Mouse (Mus musculus): ENCODE results near the gene Bcat1. TPM values are rescaled to one million over a fixed set of nuclear protein-coding genes. Genes with fewer than 3 reads are reported as not detected.

Bcat1 gene
- polyA plus RNA-seq, 1 experiment from 2014 or later, result 0.46 TPM

DNA sequence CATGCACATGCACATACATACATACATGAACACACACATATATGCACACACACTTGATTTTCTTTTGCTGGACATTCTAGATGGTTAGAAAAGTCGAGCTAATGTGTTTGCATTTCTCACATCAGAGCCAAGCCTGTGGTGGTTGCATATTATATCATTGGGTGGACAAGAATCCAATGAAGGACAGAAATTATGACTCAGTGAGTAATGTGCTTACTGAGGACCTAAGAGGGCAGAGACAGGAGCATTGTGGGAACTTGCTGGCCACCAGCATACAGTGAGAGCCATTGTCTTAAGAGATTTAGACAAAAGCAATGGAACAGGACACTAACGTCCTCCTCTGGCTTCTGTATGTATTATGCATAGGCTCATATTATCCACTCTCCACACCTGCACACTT lies 38.6 kb upstream of the Bcat1 start:
- WGBS (ENCODE audit: insufficient replicate concordance), result 78% methylated on average over 2 of the region's 2 CpGs
- no peak overlapping the region for H3K27ac ChIP-seq (ENCODE audit: low read depth)
- peaks cover 9% of the 10 kb centered on the region for H3K4me1 ChIP-seq (ENCODE audit: insufficient read depth)
- no peak overlapping the region for H3K4me3 ChIP-seq (ENCODE audit: low read depth, low read length)
- H3K9ac ChIP-seq (replicated peaks), result no peak overlapping the region
- no peaks in the 10 kb centered on the region for H3K36me3 ChIP-seq (replicated peaks; ENCODE audit: insufficient read depth, low read length)
- ATAC-seq (no peak), DNase-seq (no peak)
- TF ChIP-seq CTCF (IDR thresholded peaks at IDR 0.05; ENCODE audit: low read depth) (no peak), EP300 (IDR thresholded peaks at IDR 0.05; ENCODE audit: low read depth) (no peak)
- peaks cover 3% of the 10 kb centered on the region; the same call in 1 of the 2 replicates for H3K9me3 ChIP-seq (ENCODE audit: low read length)
- H3K27me3 ChIP-seq (ENCODE audit: insufficient read depth, low read length), result no peaks in the 10 kb centered on the region
- H3K4me2 ChIP-seq (ENCODE audit: low read depth, low read length), result no peak overlapping the region

DNA sequence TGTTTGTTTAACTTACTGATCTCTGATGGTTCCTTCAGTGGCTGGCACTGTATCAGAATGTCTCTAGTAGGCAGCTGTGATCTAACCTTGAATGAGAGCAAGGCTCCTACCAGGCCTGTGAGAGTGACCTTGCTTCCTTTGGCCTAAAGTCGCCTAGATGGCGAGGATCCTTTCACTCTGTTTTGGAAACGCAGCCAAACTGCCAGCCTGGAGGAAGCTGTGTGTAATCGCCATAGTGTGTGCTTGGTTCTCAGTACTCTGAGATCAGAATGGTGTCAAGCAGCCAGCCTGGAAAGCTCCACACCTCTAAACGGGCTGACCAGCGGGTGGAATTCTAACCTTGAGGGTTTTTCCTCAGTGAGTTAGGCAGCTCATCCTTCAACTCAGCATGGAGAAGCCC lies 36.9 kb upstream of the Bcat1 start:
- 62% methylated on average over 6 of the region's 6 CpGs for WGBS (ENCODE audit: insufficient replicate concordance)
- Histone ChIP-seq H3K27me3 (ENCODE audit: insufficient read depth, low read length) (no peaks in the 10 kb centered on the region), H3K36me3 (replicated peaks; ENCODE audit: insufficient read depth, low read length) (no peaks in the 10 kb centered on the region), H3K4me2 (ENCODE audit: low read depth, low read length) (no peak overlapping the region), H3K9me3 (ENCODE audit: low read length) (peaks cover 3% of the 10 kb centered on the region; the same call in 1 of the 2 replicates), H3K4me3 (ENCODE audit: low read depth, low read length) (no peak overlapping the region), H3K27ac (ENCODE audit: low read depth) (no peak overlapping the region), H3K4me1 (ENCODE audit: insufficient read depth) (peaks cover 9% of the 10 kb centered on the region), H3K9ac (replicated peaks) (no peak overlapping the region)
- DNase-seq (no peak), ATAC-seq (no peak)
- TF ChIP-seq CTCF (IDR thresholded peaks at IDR 0.05; ENCODE audit: low read depth) (no peak), EP300 (IDR thresholded peaks at IDR 0.05; ENCODE audit: low read depth) (no peak)

DNA sequence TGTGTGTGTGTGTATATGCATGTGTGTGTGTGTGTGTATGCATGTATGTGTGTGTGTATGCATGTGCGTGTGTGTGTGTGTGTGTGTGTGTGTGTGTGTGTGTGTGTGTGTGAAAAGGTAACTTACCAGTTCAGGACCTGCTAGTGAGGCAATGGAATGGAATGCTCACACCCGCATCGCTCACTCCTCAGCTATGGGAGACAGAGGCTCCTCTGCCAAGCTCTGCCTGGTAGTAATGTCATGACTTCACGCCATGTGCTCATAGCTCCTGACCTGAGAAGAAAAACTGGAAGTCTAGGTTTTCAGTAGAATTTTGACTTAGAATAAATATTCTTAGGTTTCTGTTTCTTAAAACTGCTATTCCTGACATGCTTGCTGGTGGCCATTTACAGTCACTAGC lies 34.8 kb upstream of the Bcat1 start:
- no peak for ATAC-seq
- Histone ChIP-seq H3K27ac (ENCODE audit: low read depth) (no peak overlapping the region), H3K36me3 (replicated peaks; ENCODE audit: insufficient read depth, low read length) (no peaks in the 10 kb centered on the region), H3K4me2 (ENCODE audit: low read depth, low read length) (no peak overlapping the region), H3K9ac (replicated peaks) (no peak overlapping the region), H3K4me3 (ENCODE audit: low read depth, low read length) (no peak overlapping the region), H3K27me3 (ENCODE audit: insufficient read depth, low read length) (no peaks in the 10 kb centered on the region), H3K9me3 (ENCODE audit: low read length) (peaks cover 3% of the 10 kb centered on the region; the same call in 1 of the 2 replicates), H3K4me1 (ENCODE audit: insufficient read depth) (no peaks in the 10 kb centered on the region; the same call in 1 of the 2 replicates)
- TF ChIP-seq EP300 (IDR thresholded peaks at IDR 0.05; ENCODE audit: low read depth), result no peak
- TF ChIP-seq CTCF (IDR thresholded peaks at IDR 0.05; ENCODE audit: low read depth), result no peak
- no peak for DNase-seq
- WGBS (ENCODE audit: insufficient replicate concordance), result 86% methylated on average over 4 of the region's 4 CpGs

DNA sequence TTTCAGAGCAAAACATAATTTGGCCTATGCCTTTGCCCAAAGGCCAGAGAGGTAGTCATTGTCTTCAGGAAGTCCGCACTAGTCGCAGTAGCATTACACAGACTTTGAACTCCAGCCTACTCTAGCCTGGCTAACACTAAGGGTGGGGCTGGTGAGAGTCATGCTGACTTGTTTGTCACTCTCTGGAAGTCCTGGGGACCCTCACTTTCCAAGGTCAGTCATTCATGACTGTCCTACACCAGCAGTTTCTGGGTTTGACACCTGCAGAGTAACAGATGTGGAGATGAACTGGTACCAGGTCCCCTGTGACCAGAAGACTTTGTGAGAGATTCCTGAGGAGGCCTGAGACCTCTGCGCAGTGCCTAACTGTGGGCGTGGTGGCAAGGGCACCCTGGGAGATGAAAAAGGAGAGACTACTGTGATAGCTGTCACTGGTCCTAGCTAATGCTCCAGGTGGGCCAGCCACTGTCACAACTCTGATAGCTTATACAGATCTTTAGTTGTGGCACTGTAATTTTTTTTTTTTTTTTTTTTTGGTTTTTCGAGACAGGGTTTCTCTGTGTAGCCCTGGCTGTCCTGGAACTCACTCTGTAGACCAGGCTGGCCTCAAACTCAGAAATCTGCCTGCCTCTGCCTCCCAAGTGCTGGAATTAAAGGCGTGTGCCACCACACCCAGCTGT lies 30.3 kb upstream of the Bcat1 start:
- Histone ChIP-seq H3K9me3 (ENCODE audit: low read length) (peaks cover 3% of the 10 kb centered on the region; the same call in 1 of the 2 replicates), H3K4me1 (ENCODE audit: insufficient read depth) (no peaks in the 10 kb centered on the region), H3K4me2 (ENCODE audit: low read depth, low read length) (no peak overlapping the region), H3K27ac (ENCODE audit: low read depth) (peak overlapping the region; percentile 59), H3K36me3 (replicated peaks; ENCODE audit: insufficient read depth, low read length) (no peaks in the 10 kb centered on the region), H3K4me3 (ENCODE audit: low read depth, low read length) (no peak overlapping the region), H3K9ac (replicated peaks) (no peak overlapping the region), H3K27me3 (ENCODE audit: insufficient read depth, low read length) (no peaks in the 10 kb centered on the region)
- 68% methylated on average over 5 of the region's 6 CpGs for WGBS (ENCODE audit: insufficient replicate concordance)
- TF ChIP-seq EP300 (IDR thresholded peaks at IDR 0.05; ENCODE audit: low read depth), result peak; percentile 39; the same call in 1 of the 2 replicates
- TF ChIP-seq CTCF (IDR thresholded peaks at IDR 0.05; ENCODE audit: low read depth), result no peak
- DNase-seq (no peak), ATAC-seq (peak; percentile 82)

DNA sequence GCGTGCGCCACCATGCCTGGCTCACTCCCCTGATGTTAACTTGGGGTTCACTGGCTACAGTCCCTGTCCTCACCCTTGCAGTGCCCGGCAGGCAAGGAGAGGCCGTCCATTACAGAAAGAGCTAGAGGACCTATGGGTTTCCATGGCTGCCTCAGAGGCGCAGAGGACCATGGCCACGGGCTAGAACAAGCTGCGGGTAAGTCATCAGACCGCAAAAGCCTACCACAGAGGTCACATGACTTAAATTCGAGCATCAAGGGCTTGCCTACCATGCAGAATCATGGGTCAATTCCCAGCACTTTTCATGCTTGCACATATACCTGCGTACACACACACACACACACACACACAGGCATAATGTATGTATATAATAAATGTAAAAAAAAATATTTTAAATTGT lies 29.5 kb upstream of the Bcat1 start:
- Histone ChIP-seq H3K4me2 (ENCODE audit: low read depth, low read length) (no peak overlapping the region), H3K36me3 (replicated peaks; ENCODE audit: insufficient read depth, low read length) (no peaks in the 10 kb centered on the region), H3K4me3 (ENCODE audit: low read depth, low read length) (no peak overlapping the region), H3K27me3 (ENCODE audit: insufficient read depth, low read length) (no peaks in the 10 kb centered on the region), H3K9me3 (ENCODE audit: low read length) (peaks cover 3% of the 10 kb centered on the region; the same call in 1 of the 2 replicates), H3K9ac (replicated peaks) (no peak overlapping the region), H3K4me1 (ENCODE audit: insufficient read depth) (no peaks in the 10 kb centered on the region), H3K27ac (ENCODE audit: low read depth) (peak overlapping the region; percentile 59)
- 72% methylated on average over 10 of the region's 10 CpGs for WGBS (ENCODE audit: insufficient replicate concordance)
- ATAC-seq, result no peak
- no peak for DNase-seq
- TF ChIP-seq CTCF (IDR thresholded peaks at IDR 0.05; ENCODE audit: low read depth) (no peak), EP300 (IDR thresholded peaks at IDR 0.05; ENCODE audit: low read depth) (no peak)

DNA sequence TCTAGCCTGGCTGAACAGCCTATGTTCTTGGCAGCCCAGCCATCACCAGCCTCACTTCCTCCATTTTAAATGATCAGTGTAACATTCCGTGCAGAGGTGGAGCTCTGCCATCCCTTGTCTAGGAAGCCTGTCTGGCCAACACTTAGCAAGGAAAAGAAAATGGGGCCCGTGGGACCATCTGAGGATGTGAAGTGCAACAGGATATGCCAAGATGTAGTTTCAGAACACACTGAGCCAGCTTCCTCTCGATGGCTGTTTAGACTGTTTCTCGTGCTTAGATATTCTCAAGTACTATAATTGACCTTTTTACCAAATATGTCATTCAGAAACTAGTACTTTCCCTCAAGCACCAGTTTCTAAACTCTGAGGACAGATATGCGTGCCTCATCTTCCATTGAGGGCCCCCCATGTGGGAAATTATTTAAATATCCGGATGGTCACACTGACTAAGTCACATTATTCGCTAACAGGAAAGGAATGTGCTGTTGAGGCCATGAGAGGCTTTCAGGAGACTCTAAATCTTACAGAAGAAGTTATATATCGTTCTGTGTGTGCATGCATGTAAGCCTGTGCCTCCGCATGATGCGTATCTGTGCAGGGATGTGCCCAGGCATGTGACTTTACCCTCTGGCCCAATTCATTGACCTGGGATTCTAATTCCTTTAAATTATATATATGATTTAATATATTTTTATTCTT lies 28.4 kb upstream of the Bcat1 start:
- no peaks in the 10 kb centered on the region for H3K27me3 ChIP-seq (ENCODE audit: insufficient read depth, low read length)
- ATAC-seq (no peak), DNase-seq (no peak)
- no peak overlapping the region for H3K4me3 ChIP-seq (ENCODE audit: low read depth, low read length)
- TF ChIP-seq CTCF (IDR thresholded peaks at IDR 0.05; ENCODE audit: low read depth) (no peak), EP300 (IDR thresholded peaks at IDR 0.05; ENCODE audit: low read depth) (no peak)
- no peak overlapping the region for H3K4me2 ChIP-seq (ENCODE audit: low read depth, low read length)
- H3K27ac ChIP-seq (ENCODE audit: low read depth), result peak overlapping the region; percentile 11; the same call in 1 of the 2 replicates
- no peaks in the 10 kb centered on the region for H3K36me3 ChIP-seq (replicated peaks; ENCODE audit: insufficient read depth, low read length)
- WGBS (ENCODE audit: insufficient replicate concordance), result 76% methylated on average over 10 of the region's 10 CpGs
- H3K4me1 ChIP-seq (ENCODE audit: insufficient read depth), result no peaks in the 10 kb centered on the region
- H3K9me3 ChIP-seq (ENCODE audit: low read length), result no peaks in the 10 kb centered on the region
- H3K9ac ChIP-seq (replicated peaks), result no peak overlapping the region
